Mouse (Mus musculus) B cell, adult 67 days (primary cell): ENCODE measurements around the gene Esp22. TPM values are rescaled to one million over a fixed set of nuclear protein-coding genes. Genes with fewer than 3 reads are reported as not detected.

Experiments
- total RNA-seq, 2 experiments: library from RNA; stranded (reverse); gene quantifications; 4 replicates each; pipeline ENCODE4 v1.2.4; 2023

Esp22 gene
- not detected for total RNA-seq

DNA sequence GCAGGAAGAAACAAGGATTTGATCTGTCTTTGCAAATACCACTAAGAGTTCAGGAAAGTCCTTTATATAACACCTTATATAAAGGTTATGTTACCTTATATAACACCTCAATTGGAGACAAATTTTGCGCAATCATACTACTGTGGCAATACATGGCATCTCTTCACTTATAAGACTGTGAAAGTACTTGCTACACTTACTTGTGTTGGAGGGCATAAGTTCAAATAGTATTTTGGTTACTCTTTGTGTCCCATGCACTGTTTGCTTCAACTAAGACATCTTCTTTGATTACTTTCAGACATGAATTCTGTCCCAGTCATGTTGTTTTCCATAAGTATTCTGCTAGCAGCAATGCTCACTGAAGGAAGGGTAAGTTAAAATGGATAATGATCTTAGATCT lies at the start of gene Esp22:
TSS of gene Esp22 (plus strand) at position 301 of the 400 bp plus-strand sequence.

DNA sequence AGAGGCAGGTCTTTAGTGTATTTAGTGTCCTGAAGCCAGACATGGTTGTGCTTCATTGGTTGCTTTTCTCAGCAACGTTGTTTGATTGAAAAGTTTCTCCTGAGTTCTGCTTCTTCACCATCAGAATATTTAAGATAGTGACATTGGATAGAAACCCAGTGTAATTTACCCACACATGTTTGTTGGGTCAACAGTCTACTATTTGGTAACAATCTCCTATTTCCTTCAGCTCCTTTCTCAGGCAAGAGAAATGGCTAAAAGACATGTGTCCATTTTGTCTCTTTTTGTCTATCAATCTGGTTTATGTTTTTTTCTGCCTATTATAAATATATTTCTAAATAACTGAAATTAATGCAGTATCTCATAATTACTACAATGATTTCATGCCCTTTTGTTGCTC lies 18.2 kb upstream of the Esp22 start, which contains the start of gene Esp23:
TSS of gene Esp23 (minus strand) at position 101 of the 400 bp plus-strand sequence.

Other genes starting within 250 kb of the Esp22 start
- not detected for gene Esp24, start 58.6 kb upstream of the Esp22 start, total RNA-seq
- gene Gm21903, start 52.0 kb upstream of the Esp22 start, total RNA-seq, result not detected
- gene Esp23, start 18.3 kb upstream of the Esp22 start, total RNA-seq, result not detected